Mouse (Mus musculus): ENCODE measurements around the gene Nol11. TPM values are rescaled to one million over a fixed set of nuclear protein-coding genes. Genes with fewer than 3 reads are reported as not detected.

Gene Nol11
- polyA plus RNA-seq, 1 experiment from 2014 or later, result 48.9 TPM

DNA sequence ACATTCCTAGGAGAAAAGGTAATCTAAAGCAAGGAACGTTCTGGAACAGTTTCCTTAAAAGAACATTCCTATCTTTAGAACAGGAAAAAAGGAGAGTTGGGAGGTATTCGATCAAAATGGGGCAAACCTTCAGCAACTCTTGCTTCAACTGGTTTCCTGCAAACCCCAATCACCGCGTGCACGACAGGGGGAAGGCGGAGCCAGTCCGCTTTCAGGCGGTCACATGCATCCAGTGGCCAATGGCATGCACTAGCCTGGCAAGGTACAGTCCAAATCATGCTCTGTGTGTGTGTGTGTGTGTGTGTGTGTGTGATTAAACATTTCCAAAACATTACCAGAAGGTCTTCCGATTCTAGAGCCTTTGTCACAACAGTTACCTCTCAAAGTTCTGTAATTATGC is 25.9 kb upstream of the Nol11 start:
- 82% methylated on average over 9 of the region's 9 CpGs for WGBS
- no peaks in the 10 kb centered on the region for H3K27me3 ChIP-seq (replicated peaks)
- no peak overlapping the region for H3K4me2 ChIP-seq
- H3K27ac ChIP-seq, result no peak overlapping the region
- H3K4me1 ChIP-seq, result no peaks in the 10 kb centered on the region
- no peak overlapping the region for H3K4me3 ChIP-seq (replicated peaks)
- ATAC-seq (ENCODE audit: insufficient read depth, low FRiP score, low read depth), result no peak
- no peaks in the 10 kb centered on the region for H3K36me3 ChIP-seq
- H3K9me3 ChIP-seq, result no peaks in the 10 kb centered on the region
- H3K9ac ChIP-seq, result no peak overlapping the region

DNA sequence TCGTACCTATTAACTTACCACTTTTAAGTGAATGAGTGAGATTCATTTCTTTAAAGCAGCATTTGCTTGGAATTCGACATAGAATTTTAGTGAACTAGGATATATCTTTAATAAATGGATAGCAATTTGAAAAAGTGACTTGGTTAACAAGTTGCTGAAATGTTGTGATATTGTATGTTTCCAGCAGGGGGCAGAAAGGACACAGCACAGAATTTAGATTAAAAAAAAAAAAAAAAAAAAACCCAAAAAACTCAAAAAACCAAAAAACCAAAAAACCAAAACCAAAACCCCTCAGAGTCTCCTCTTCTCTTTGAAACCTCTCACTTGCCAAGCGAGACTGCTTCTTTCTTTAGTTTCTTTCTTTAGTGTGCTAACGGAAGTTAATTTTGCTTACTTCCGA is 24.6 kb upstream of the Nol11 start:
- Histone ChIP-seq H3K36me3 (no peaks in the 10 kb centered on the region), H3K9ac (no peak overlapping the region), H3K4me1 (no peaks in the 10 kb centered on the region), H3K4me2 (no peak overlapping the region), H3K4me3 (replicated peaks) (no peak overlapping the region), H3K27ac (no peak overlapping the region), H3K9me3 (no peaks in the 10 kb centered on the region), H3K27me3 (replicated peaks) (no peaks in the 10 kb centered on the region)
- 73% methylated on average over 5 of the region's 5 CpGs for WGBS
- ATAC-seq (ENCODE audit: insufficient read depth, low FRiP score, low read depth), result no peak

DNA sequence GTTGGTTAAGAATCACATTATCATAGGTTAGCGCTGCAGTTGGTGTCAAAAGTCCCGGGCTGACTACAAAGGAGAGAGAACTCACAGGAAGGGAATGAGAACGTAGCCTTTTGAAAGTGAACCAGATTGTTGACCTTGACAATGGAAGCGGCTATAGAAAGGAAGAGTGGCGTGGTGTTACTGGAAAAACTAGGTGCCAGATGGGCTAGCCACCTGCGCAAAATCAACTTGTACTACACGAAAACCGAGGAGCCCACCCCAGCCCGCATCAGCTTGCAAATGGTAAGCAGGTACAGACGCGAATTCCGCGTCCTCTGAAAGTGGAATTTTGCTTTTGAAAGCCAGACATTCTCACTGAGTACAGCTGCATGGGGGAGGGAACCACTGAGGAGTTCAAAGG is 20.6 kb upstream of the Nol11 start:
- WGBS, result 81% methylated on average over 13 of the region's 13 CpGs
- Histone ChIP-seq H3K4me3 (replicated peaks) (no peak overlapping the region), H3K27me3 (replicated peaks) (no peaks in the 10 kb centered on the region), H3K9me3 (no peaks in the 10 kb centered on the region), H3K9ac (no peak overlapping the region), H3K36me3 (no peaks in the 10 kb centered on the region), H3K4me2 (no peak overlapping the region), H3K4me1 (no peaks in the 10 kb centered on the region), H3K27ac (no peak overlapping the region)
- no peak for ATAC-seq (ENCODE audit: insufficient read depth, low FRiP score, low read depth)

DNA sequence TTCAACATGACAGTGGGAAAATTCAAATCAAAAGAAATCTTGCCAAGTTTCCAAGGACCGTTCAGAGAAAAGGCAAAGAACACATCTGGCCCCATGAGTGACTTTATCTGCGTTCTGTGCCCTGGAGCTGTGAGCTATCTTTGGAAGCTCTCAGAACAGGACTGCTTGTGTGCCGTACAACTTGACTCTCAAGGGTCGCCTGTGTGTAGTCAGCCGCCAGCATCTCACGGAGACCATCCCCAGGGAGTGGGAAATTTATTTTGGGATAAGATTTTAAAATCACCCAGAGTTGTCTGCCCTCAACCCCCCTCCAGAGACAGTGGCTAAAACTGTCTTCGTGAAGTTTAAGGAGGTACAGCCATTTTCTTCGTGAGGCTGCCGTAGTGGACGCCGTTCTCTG is 12.6 kb upstream of the Nol11 start:
- 81% methylated on average over 11 of the region's 11 CpGs for WGBS
- no peaks in the 10 kb centered on the region for H3K9me3 ChIP-seq
- no peak for ATAC-seq (ENCODE audit: insufficient read depth, low FRiP score, low read depth)
- no peak overlapping the region for H3K4me2 ChIP-seq
- H3K4me3 ChIP-seq (replicated peaks), result no peak overlapping the region
- H3K4me1 ChIP-seq, result no peaks in the 10 kb centered on the region
- no peaks in the 10 kb centered on the region for H3K27me3 ChIP-seq (replicated peaks)
- H3K36me3 ChIP-seq, result no peaks in the 10 kb centered on the region
- no peak overlapping the region for H3K27ac ChIP-seq
- H3K9ac ChIP-seq, result no peak overlapping the region

DNA sequence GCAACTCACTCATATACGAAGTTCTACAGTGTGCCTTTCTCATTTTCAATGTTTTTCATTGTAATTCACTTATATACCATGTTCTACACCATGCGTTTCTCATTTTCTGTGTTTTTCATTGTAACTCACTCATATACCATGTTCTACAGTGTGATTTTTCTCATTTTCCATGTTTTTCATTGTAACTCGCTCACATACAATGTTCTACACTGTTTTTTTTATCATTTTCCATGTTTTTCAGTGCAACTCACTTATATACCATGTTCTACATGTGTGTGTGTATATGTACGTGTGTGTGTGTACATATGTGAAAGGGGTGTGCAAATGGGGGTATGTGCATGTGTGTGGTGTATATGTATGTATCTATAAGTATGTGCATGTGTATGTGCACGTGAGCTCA is 10.1 kb upstream of the Nol11 start:
- 73% methylated on average over 5 of the region's 5 CpGs for WGBS
- no peak overlapping the region for H3K27ac ChIP-seq
- no peak for ATAC-seq (ENCODE audit: insufficient read depth, low FRiP score, low read depth)

DNA sequence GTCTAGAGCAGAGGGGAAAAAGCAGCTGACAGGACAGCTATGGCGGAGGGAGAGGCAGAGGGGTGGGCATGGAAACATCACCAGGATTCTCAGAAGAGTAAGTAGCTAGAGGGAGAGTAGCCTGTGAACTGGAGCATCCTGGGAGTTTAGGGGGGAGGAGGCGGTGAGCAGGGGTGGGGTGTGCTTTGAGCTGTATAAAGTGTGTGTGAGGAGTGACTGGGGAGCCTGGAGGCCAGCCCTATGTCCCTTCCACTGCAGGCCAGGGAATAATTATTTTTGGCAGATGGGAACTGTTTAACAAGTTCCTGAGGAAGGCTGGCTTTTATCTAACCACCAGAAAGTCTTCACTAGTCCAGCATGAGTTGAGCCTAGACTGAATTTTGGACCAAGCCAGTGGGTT is 6.2 kb upstream of the Nol11 start:
- ATAC-seq (ENCODE audit: insufficient read depth, low FRiP score, low read depth), result no peak
- H3K4me3 ChIP-seq (replicated peaks), result no peak overlapping the region
- H3K9me3 ChIP-seq, result no peaks in the 10 kb centered on the region
- H3K4me2 ChIP-seq, result no peak overlapping the region
- H3K36me3 ChIP-seq, result no peaks in the 10 kb centered on the region
- H3K4me1 ChIP-seq, result no peaks in the 10 kb centered on the region
- WGBS, result 67% methylated on average over 2 of the region's 2 CpGs
- H3K27ac ChIP-seq, result no peak overlapping the region
- no peak overlapping the region for H3K9ac ChIP-seq
- no peaks in the 10 kb centered on the region for H3K27me3 ChIP-seq (replicated peaks)

More for the DNA sequence above, 10.1 kb upstream of the Nol11 start:
- Histone ChIP-seq H3K9ac (no peak overlapping the region), H3K4me3 (replicated peaks) (no peak overlapping the region), H3K36me3 (no peaks in the 10 kb centered on the region), H3K27me3 (replicated peaks) (no peaks in the 10 kb centered on the region), H3K4me2 (no peak overlapping the region), H3K9me3 (no peaks in the 10 kb centered on the region), H3K4me1 (no peaks in the 10 kb centered on the region)

DNA sequence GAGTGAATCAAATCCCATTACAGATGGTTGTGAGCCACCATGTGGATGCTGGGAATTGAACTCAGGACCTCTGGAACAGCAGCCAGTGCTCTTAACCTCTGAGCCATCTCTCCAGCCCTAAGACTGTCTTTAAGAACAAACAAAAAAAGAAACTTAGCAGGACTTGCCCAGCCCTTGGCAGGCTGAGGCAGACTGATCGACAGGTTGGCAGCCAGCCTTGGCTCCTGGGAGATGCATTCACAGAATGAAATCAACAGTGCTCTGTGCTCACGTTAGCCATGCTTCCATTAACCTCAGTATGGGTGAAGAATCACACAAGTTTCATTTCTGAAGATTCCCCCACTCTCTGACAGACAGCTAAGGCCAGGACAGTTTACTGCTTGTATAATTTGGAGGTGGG is 1.2 kb upstream of the Nol11 start:
- Histone ChIP-seq H3K27me3 (replicated peaks) (no peaks in the 10 kb centered on the region), H3K4me1 (peaks cover 5% of the 10 kb centered on the region; the same call in 1 of the 2 replicates)
- 66% methylated on average over 2 of the region's 2 CpGs for WGBS

DNA sequence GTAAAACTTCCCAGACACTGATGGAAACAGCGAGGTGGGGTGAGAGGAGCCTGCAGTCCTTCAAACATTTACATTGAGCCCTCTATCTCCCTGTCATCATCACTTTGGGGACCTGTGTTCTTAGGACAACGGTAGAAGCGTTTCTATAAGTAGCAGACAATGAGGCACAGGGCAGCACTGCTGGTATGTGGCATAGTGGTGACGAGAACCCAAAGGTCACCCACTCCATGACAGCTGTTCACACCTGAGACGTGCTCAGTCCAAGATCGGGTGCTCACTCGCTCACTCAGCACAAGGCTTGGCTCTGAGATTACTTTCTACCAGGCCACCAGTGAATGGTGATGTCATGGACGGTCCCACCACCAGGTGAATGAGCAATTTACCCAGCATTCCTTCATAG is 5.4 kb downstream of the Nol11 start:
- no peak overlapping the region for H3K27ac ChIP-seq
- H3K27me3 ChIP-seq (replicated peaks), result no peaks in the 10 kb centered on the region
- H3K9ac ChIP-seq, result no peak overlapping the region
- no peaks in the 10 kb centered on the region for H3K9me3 ChIP-seq
- H3K4me3 ChIP-seq (replicated peaks), result no peak overlapping the region
- H3K36me3 ChIP-seq, result peaks cover 31% of the 10 kb centered on the region
- no peak overlapping the region for H3K4me2 ChIP-seq
- H3K4me1 ChIP-seq, result peaks cover 5% of the 10 kb centered on the region; the same call in 1 of the 2 replicates
- no peak for ATAC-seq (ENCODE audit: insufficient read depth, low FRiP score, low read depth)
- WGBS, result 90% methylated on average over 8 of the region's 8 CpGs

More for the DNA sequence above, 1.2 kb upstream of the Nol11 start:
- Histone ChIP-seq H3K36me3 (peaks cover 4% of the 10 kb centered on the region), H3K4me3 (replicated peaks) (no peak overlapping the region), H3K27ac (no peak overlapping the region), H3K9me3 (no peaks in the 10 kb centered on the region), H3K9ac (no peak overlapping the region), H3K4me2 (no peak overlapping the region)
- no peak for ATAC-seq (ENCODE audit: insufficient read depth, low FRiP score, low read depth)

DNA sequence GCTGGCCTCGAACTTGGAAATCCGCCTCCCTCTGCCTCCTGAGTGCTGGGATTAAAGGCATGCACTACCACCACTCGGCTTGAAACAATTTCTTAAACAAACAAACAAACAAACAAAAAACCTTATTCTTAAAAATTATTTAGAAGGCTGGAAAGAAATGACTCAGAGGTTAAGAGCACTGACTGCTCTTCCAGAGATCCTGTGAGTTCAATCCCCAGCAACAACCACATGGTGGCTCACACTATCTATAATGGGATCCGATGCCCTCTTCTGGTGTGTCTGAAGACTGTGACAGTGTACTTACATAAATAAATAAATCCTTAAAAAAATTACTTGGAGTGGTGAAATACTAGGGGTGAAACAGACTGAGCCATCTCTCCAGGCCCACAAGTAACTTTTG is 28.0 kb downstream of the Nol11 start:
- H3K4me3 ChIP-seq (replicated peaks), result no peak overlapping the region
- H3K9ac ChIP-seq, result no peak overlapping the region
- no peaks in the 10 kb centered on the region for H3K4me1 ChIP-seq
- no peak overlapping the region for H3K4me2 ChIP-seq
- 76% methylated on average over 4 of the region's 4 CpGs for WGBS
- ATAC-seq (ENCODE audit: insufficient read depth, low FRiP score, low read depth), result no peak
- no peak overlapping the region for H3K27ac ChIP-seq
- no peaks in the 10 kb centered on the region for H3K9me3 ChIP-seq
- H3K36me3 ChIP-seq, result peaks cover 4% of the 10 kb centered on the region
- no peaks in the 10 kb centered on the region for H3K27me3 ChIP-seq (replicated peaks)

DNA sequence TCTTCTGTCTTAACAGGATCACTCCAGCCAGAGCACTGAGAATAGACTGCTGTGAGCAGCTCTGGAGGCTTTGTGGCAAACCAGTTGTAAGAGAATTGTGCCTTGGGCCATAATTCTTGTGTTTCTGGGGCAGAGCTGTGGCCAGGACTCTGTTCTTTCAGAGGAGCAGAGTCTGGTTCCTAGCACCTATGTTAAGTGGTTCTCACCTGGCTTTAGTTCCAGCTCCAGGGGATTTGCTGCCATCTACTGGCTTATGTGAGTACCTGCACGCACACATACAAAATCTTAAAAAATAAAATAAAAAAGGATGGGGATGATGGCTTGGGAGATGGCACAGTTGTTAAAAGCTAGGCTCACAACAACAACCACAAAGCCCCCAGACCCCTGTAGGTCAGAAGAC is 30.1 kb downstream of the Nol11 start:
- H3K4me2 ChIP-seq, result no peak overlapping the region
- no peak for ATAC-seq (ENCODE audit: insufficient read depth, low FRiP score, low read depth)
- no peaks in the 10 kb centered on the region for H3K36me3 ChIP-seq
- no peak overlapping the region for H3K4me3 ChIP-seq (replicated peaks)
- WGBS, result 47% methylated on average over 1 of the region's 1 CpGs
- no peak overlapping the region for H3K27ac ChIP-seq
- no peaks in the 10 kb centered on the region for H3K4me1 ChIP-seq
- H3K9me3 ChIP-seq, result no peaks in the 10 kb centered on the region
- no peak overlapping the region for H3K9ac ChIP-seq
- H3K27me3 ChIP-seq (replicated peaks), result no peaks in the 10 kb centered on the region

DNA sequence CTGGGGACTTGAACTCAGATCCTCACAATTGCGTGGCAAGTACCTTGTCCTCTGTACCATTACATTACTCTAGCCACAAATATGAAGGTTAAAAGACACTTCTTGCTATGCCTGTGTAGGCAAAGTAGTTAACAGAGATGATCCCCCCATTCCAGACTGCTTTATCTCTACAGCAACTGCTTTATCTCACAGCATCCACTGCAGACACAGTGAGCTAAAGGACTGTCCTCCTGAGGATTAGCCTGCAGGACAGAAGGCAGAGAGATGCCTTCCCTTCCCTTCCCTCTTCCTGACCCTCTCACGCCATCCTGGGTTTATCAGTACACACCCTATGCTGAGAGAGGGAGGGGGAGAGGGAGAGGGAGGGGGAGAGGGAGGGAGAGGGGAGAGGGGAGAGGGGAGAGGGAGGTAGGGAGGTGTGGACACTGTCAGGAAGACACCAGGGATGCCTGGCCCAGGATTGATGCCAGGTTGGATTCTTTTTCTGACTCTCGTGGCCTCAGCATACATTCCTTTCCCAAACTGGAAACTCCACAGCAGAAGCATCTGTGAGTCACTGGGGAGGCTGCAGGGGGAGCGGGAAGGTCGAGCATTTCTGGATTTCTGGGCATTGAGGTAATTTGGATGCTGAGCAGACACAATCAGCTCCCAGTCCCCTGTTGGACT is 32.1 kb downstream of the Nol11 start:
- H3K4me1 ChIP-seq, result no peaks in the 10 kb centered on the region
- 39% methylated on average over 5 of the region's 5 CpGs for WGBS
- no peak overlapping the region for H3K9ac ChIP-seq
- ATAC-seq (ENCODE audit: insufficient read depth, low FRiP score, low read depth), result peak; percentile 50; the same call in 1 of the 2 replicates
- H3K27me3 ChIP-seq (replicated peaks), result no peaks in the 10 kb centered on the region
- no peaks in the 10 kb centered on the region for H3K9me3 ChIP-seq
- no peak overlapping the region for H3K4me3 ChIP-seq (replicated peaks)
- no peaks in the 10 kb centered on the region for H3K36me3 ChIP-seq
- no peak overlapping the region for H3K4me2 ChIP-seq
- H3K27ac ChIP-seq, result no peak overlapping the region

DNA sequence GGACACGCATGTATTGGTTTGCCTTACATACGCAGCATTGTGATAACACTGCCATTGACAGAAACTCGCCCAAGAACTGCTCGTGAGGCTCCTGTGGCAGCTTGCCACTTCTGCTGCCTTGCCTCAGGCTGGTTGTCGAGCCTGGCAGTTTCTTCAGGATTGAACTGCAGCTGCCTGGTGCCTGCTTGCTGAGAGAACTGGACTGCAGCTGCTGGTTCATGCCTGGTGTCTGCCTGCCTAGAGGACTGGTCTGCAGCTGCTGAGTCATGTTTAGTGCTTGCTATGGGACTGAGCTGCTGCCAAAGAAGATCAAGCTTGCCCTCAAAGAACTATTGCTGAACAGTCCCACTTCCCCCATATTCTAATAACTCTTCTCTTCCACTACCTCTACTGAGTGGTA is 33.9 kb downstream of the Nol11 start:
- Histone ChIP-seq H3K4me1 (no peaks in the 10 kb centered on the region), H3K27me3 (replicated peaks) (no peaks in the 10 kb centered on the region), H3K9me3 (no peaks in the 10 kb centered on the region), H3K4me3 (replicated peaks) (no peak overlapping the region), H3K27ac (no peak overlapping the region), H3K4me2 (no peak overlapping the region), H3K36me3 (no peaks in the 10 kb centered on the region), H3K9ac (no peak overlapping the region)
- 86% methylated on average over 5 of the region's 5 CpGs for WGBS
- no peak for ATAC-seq (ENCODE audit: insufficient read depth, low FRiP score, low read depth)

DNA sequence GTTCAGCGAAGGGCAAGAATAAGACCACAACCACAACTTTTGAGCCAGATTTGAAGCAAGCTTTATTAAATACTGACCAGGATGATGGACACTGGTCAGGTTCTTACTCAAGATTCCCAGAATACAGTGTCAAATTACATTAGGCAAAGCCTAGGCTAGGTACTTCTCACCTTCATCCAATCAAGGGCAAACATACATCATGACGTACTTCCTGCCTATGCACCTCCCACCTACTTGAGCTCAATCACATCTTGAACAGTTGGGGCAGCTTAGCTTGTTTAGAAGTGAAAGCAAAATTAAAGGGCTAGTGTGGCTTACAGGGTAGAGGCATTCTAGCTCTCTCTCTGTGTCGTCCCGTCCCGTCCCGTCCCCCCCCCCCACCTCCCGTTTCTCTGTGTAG is 34.8 kb downstream of the Nol11 start:
- Histone ChIP-seq H3K9me3 (no peaks in the 10 kb centered on the region), H3K4me2 (no peak overlapping the region), H3K4me3 (replicated peaks) (no peak overlapping the region), H3K27me3 (replicated peaks) (no peaks in the 10 kb centered on the region), H3K36me3 (no peaks in the 10 kb centered on the region), H3K4me1 (no peaks in the 10 kb centered on the region), H3K27ac (no peak overlapping the region), H3K9ac (no peak overlapping the region)
- 75% methylated on average over 7 of the region's 7 CpGs for WGBS
- ATAC-seq (ENCODE audit: insufficient read depth, low FRiP score, low read depth), result no peak

Data from stomach, embryonic 15.5 days (tissue).